15 mouse cellular contexts compared by ENCODE assay signal in the genomic region with DNA sequence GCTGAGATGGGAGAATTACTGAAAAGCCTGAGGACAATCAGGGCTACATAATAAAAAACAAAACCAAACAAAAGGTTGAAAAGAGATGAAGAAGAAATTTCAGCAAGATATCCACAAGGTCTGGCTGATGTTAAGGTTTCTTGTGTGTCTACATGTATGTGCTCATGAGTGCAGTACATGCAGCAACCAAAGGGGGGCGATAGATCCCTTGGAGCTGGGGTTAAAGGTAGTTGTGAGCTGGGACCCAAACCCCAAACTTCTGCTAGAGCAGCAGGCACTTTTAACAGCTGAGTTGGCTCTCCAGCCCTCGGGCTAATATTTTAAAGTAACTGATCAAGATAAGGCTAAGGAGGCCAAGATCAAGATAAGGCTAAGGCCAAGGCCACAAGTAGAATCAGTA. TPM values are rescaled to one million over a fixed set of nuclear protein-coding genes. Genes with fewer than 3 reads are reported as not detected.
A peak's percentile ranks its signal among the peaks of the same experiment; 100 is the strongest.
DNase-seq lines count a peak whose midpoint lies in the region; ATAC-seq and TF ChIP-seq lines count a peak whose summit lies in the region.
"Had no signal": no experiment of that assay in that cellular context is flagged by ENCODE, and none has a peak within 500 bp of the region (broad histone marks: within the 10 kb centered on the region; RNA-seq: fewer than 3 reads in every experiment).

No protein-coding gene starts in this region.

- H3K4me3 ChIP-seq in heart, adult 2 months = no peak overlapping the region
- no peak overlapping the region for H3K4me3 ChIP-seq in heart, embryonic 11.5 days (ENCODE audit: low read depth, low read length)
- no peak overlapping the region for H3K4me3 ChIP-seq in lung, adult 2 months (replicated peaks; ENCODE audit: extremely low read depth, low read depth, low read length)
- no peak overlapping the region for H3K4me3 ChIP-seq in CH12.LX (replicated peaks in 1 of 3; ENCODE audit: low read depth in 2 of 3, low read length in 2 of 3, poor library complexity in 1 of 3)
- no peak overlapping the region for H3K4me3 ChIP-seq in intestine, embryonic 15.5 days (replicated peaks)
- H3K4me3 ChIP-seq: embryonic facial prominence, embryonic 13.5 days; hindbrain, embryonic 12.5 days; midbrain, embryonic 12.5 days; neural tube, embryonic 15.5 days had no signal

- TF ChIP-seq EP300 in heart, adult 2 months (IDR thresholded peaks at IDR 0.05; ENCODE audit: insufficient read depth, low read depth, low read length) = no peak
- TF ChIP-seq EP300 in CH12.LX (IDR thresholded peaks at IDR 0.05; ENCODE audit: low read length) = no peak

- no peaks in the 10 kb centered on the region for H3K79me2 ChIP-seq in heart, adult 2 months (replicated peaks; ENCODE audit: control insufficient read depth, insufficient read depth, low read length)
- H3K79me2 ChIP-seq in CH12.LX (replicated peaks; ENCODE audit: control insufficient read depth, extremely low read depth, insufficient read depth, poor library complexity, severe bottlenecking) = no peaks in the 10 kb centered on the region

- TF ChIP-seq POLR2A in heart, adult 2 months (IDR thresholded peaks at IDR 0.05; ENCODE audit: insufficient read depth, low read depth, low read length) = no peak
- TF ChIP-seq POLR2A in lung, adult 2 months (IDR thresholded peaks at IDR 0.05; ENCODE audit: borderline replicate concordance, extremely low read depth, low read depth, low read length) = no peak
- TF ChIP-seq POLR2A in CH12.LX (IDR thresholded peaks at IDR 0.05; ENCODE audit: low read depth, low read length) = no peak

- no peak overlapping the region for H3K4me2 ChIP-seq in heart, embryonic 11.5 days
- no peak overlapping the region for H3K4me2 ChIP-seq in CH12.LX (ENCODE audit: insufficient read depth, low read depth, poor library complexity, severe bottlenecking)
- no peak overlapping the region for H3K4me2 ChIP-seq in intestine, embryonic 15.5 days (replicated peaks)
- H3K4me2 ChIP-seq: hindbrain, embryonic 12.5 days; midbrain, embryonic 12.5 days had no signal

- H3K27me3 ChIP-seq in heart, adult 2 months (ENCODE audit: control insufficient read depth, insufficient read depth, low read length) = no peaks in the 10 kb centered on the region
- no peaks in the 10 kb centered on the region for H3K27me3 ChIP-seq in heart, embryonic 11.5 days (ENCODE audit: control insufficient read depth, insufficient read depth, low read length)
- H3K27me3 ChIP-seq in CH12.LX (replicated peaks) = no peaks in the 10 kb centered on the region
- H3K27me3 ChIP-seq in intestine, embryonic 15.5 days (replicated peaks) = no peaks in the 10 kb centered on the region
- H3K27me3 ChIP-seq: embryonic facial prominence, embryonic 13.5 days; hindbrain, embryonic 12.5 days; midbrain, embryonic 12.5 days; neural tube, embryonic 15.5 days had no signal

- H3K27ac ChIP-seq in heart, adult 2 months = no peak overlapping the region
- H3K27ac ChIP-seq in heart, embryonic 11.5 days (ENCODE audit: low read depth, low read length) = no peak overlapping the region
- H3K27ac ChIP-seq in CH12.LX (ENCODE audit: insufficient read depth, low read depth) = no peak overlapping the region
- no peak overlapping the region for H3K27ac ChIP-seq in intestine, embryonic 15.5 days
- H3K27ac ChIP-seq: hindbrain, embryonic 12.5 days; midbrain, embryonic 12.5 days; neural tube, embryonic 15.5 days had no signal

- WGBS in heart, adult 2 months = 60% methylated on average over 2 of the region's 2 CpGs
- 40% methylated on average over 2 of the region's 2 CpGs for WGBS in heart, embryonic 11.5 days (ENCODE audit: insufficient replicate concordance)
- WGBS in lung, adult 2 months = 47% methylated on average over 2 of the region's 2 CpGs
- 62% methylated on average over 2 of the region's 2 CpGs for WGBS in intestine, embryonic 15.5 days

- TF ChIP-seq CTCF in heart, adult 2 months (IDR thresholded peaks at IDR 0.05) = peak; percentile 54
- TF ChIP-seq CTCF in lung, adult 2 months (IDR thresholded peaks at IDR 0.05; ENCODE audit: insufficient read depth, low read length) = no peak
- TF ChIP-seq CTCF in CH12.LX (conservative IDR thresholded peaks at IDR 0.05 in 1 of 2, IDR thresholded peaks at IDR 0.05 in 1 of 2; ENCODE audit: low read depth in 2 of 2, low read length in 2 of 2) = peak in 1 of 2 experiments; percentile 40; a peak in 2 of 4 replicates

- ATAC-seq in heart, embryonic 11.5 days (replicated peaks; ENCODE audit: insufficient number of reproducible peaks, low FRiP score, low TSS enrichment) = no peak
- ATAC-seq in intestine, embryonic 15.5 days = no peak

- peak; percentile 10 for TF ChIP-seq RAD21 in CH12.LX (IDR thresholded peaks at IDR 0.05; ENCODE audit: low read depth, low read length)

- no peak overlapping the region for H3K9ac ChIP-seq in heart, adult 2 months (ENCODE audit: low read depth, low read length)
- no peak overlapping the region for H3K9ac ChIP-seq in heart, embryonic 11.5 days (ENCODE audit: low read depth, low read length)
- no peak overlapping the region for H3K9ac ChIP-seq in CH12.LX (ENCODE audit: insufficient read depth, low read depth)
- H3K9ac ChIP-seq in intestine, embryonic 15.5 days = no peak overlapping the region
- H3K9ac ChIP-seq: hindbrain, embryonic 12.5 days; midbrain, embryonic 12.5 days; neural tube, embryonic 15.5 days had no signal

- no peak for DNase-seq in heart, adult 2 months
- peak; percentile 39 for DNase-seq in lung, postnatal 10 days
- DNase-seq in lung, adult 2 months = no peak
- DNase-seq in CH12.LX (ENCODE audit: extremely low read depth) = no peak
- DNase-seq in induced T-regulatory cell, adult 2 months (ENCODE audit: low read depth) = peak; percentile 52
- DNase-seq in natural killer cell, adult 2 months (ENCODE audit: low spot score in 2 of 2) = no peak
- DNase-seq: cerebellum, adult 18-20 months; lung, adult 18-20 months had no signal

- H3K4me1 ChIP-seq in heart, adult 2 months (ENCODE audit: control insufficient read depth, insufficient read depth, low read length) = no peaks in the 10 kb centered on the region
- no peaks in the 10 kb centered on the region for H3K4me1 ChIP-seq in heart, embryonic 11.5 days (ENCODE audit: control insufficient read depth, insufficient read depth, low read length)
- H3K4me1 ChIP-seq in lung, adult 2 months (ENCODE audit: control insufficient read depth, insufficient read depth, low read length) = peaks cover 12% of the 10 kb centered on the region
- H3K4me1 ChIP-seq in CH12.LX (ENCODE audit: control insufficient read depth in 1 of 2, insufficient read depth in 2 of 2) = no peaks in the 10 kb centered on the region
- no peaks in the 10 kb centered on the region for H3K4me1 ChIP-seq in intestine, embryonic 15.5 days (replicated peaks)
- H3K4me1 ChIP-seq: hindbrain, embryonic 12.5 days; midbrain, embryonic 12.5 days; neural tube, embryonic 15.5 days had no signal

- dilution Hi-C loops in CH12.LX (cut with MboI; ENCODE audit: extremely low pct_ligation_motif_present, extremely low pct_unique_long_range_greater_than_20kb, low sequenced_read_pairs) = no loop called here

- intact Hi-C loops in heart, adult 2 months (cut with DNase I) = no loop called here

- in situ Hi-C loops in CH12.LX (cut with MboI; ENCODE audit: low pct_ligation_motif_present, low pct_unique_long_range_greater_than_20kb, low sequenced_read_pairs) = loop anchor here (5.0 kb wide), 1 partner anchor 92 kb away; a partner anchor contains a TSS

- H3K36me3 ChIP-seq in heart, adult 2 months (ENCODE audit: control insufficient read depth, insufficient read depth, low read length) = no peaks in the 10 kb centered on the region
- no peaks in the 10 kb centered on the region for H3K36me3 ChIP-seq in heart, embryonic 11.5 days (ENCODE audit: control insufficient read depth, insufficient read depth, low read length)
- peaks cover 5 to 6% of the 10 kb centered on the region in 2 experiments for H3K36me3 ChIP-seq in CH12.LX (replicated peaks in 1 of 2; ENCODE audit: control insufficient read depth in 1 of 2, insufficient read depth in 1 of 2, low read length in 1 of 2)
- H3K36me3 ChIP-seq in intestine, embryonic 15.5 days = no peaks in the 10 kb centered on the region
- H3K36me3 ChIP-seq: midbrain, embryonic 12.5 days; neural tube, embryonic 15.5 days had no signal

- H3K9me3 ChIP-seq in heart, embryonic 11.5 days (replicated peaks; ENCODE audit: control insufficient read depth, low read length) = no peaks in the 10 kb centered on the region
- no peaks in the 10 kb centered on the region for H3K9me3 ChIP-seq in CH12.LX (replicated peaks; ENCODE audit: low read length)
- H3K9me3 ChIP-seq in intestine, embryonic 15.5 days = no peaks in the 10 kb centered on the region
- H3K9me3 ChIP-seq: embryonic facial prominence, embryonic 13.5 days; hindbrain, embryonic 12.5 days; midbrain, embryonic 12.5 days; neural tube, embryonic 15.5 days had no signal

TF ChIP-seq in CH12.LX, 34 proteins besides CTCF, POLR2A, EP300 and RAD21:
- no peak for TF ChIP-seq HCFC1 (IDR thresholded peaks at IDR 0.05; ENCODE audit: low read depth, low read length)
- no peak for TF ChIP-seq USF1 (IDR thresholded peaks at IDR 0.05; ENCODE audit: low read depth, low read length)

RNA-seq across cellular contexts. Expression of a gene that starts 14.6 kb away (rescaled TPM):
- 1 to 10 TPM; 2.5 to 2.6 TPM for total RNA-seq in heart, adult 2 months (2021)
- 1.8 and 2.2 TPM in 2 replicates for polyA plus RNA-seq in heart, adult 2 months (2012; rRNA removed)
- 0.77 and 0.83 TPM in 2 replicates for polyA plus RNA-seq in heart, embryonic 11.5 days (2014; fragmentation: Nextera tagmentation; extraction: Ambion mirVana)
- 0.41 and 0.48 TPM in 2 replicates for polyA plus RNA-seq in lung, adult 2 months (2012; rRNA removed)
- total RNA-seq in CH12.LX (2012; rRNA removed) (0.08 TPM in 1 of 2 replicates, not detected in the other), CH12.LX (2014; rRNA removed) (0.19 and 0.32 TPM in 2 replicates)
- 0.17 and 0.26 TPM in 2 replicates for polyA plus RNA-seq in CH12.LX (2012; ENCODE audit: insufficient read length, low read depth)
- polyA plus RNA-seq in intestine, embryonic 15.5 days (2015; fragmentation: Nextera tagmentation; extraction: Ambion mirVana) = 0.24 and 0.27 TPM in 2 replicates

RNA-seq across cellular contexts. Expression of a gene that starts 40.3 kb away (rescaled TPM):
- not detected for total RNA-seq in heart, adult 2 months (2021)
- 0.14 TPM in 1 of 2 replicates, not detected in the other for polyA plus RNA-seq in heart, adult 2 months (2012; rRNA removed)
- polyA plus RNA-seq in heart, embryonic 11.5 days (2014; fragmentation: Nextera tagmentation; extraction: Ambion mirVana) = 14.0 TPM in 2 replicates
- 4.0 and 4.9 TPM in 2 replicates for polyA plus RNA-seq in lung, adult 2 months (2012; rRNA removed)
- total RNA-seq in CH12.LX (2012; rRNA removed) = not detected in 2 replicates
- not detected in 2 replicates for total RNA-seq in CH12.LX (2014; rRNA removed)
- polyA plus RNA-seq in CH12.LX (2012; ENCODE audit: insufficient read length, low read depth) = not detected in 2 replicates
- 15.6 and 16.4 TPM in 2 replicates for polyA plus RNA-seq in intestine, embryonic 15.5 days (2015; fragmentation: Nextera tagmentation; extraction: Ambion mirVana)
- total RNA-seq: heart, adult 8-10 months had no signal

RNA-seq across cellular contexts. Expression of a gene that starts 51.9 kb away (rescaled TPM):
- 10 to 100 TPM; 44.0 to 54.7 TPM for total RNA-seq in heart, adult 2 months (2021)
- polyA plus RNA-seq in heart, adult 2 months (2012; rRNA removed) = 42.9 and 49.4 TPM in 2 replicates
- polyA plus RNA-seq in heart, embryonic 11.5 days (2014; fragmentation: Nextera tagmentation; extraction: Ambion mirVana) = 14.3 and 17.2 TPM in 2 replicates
- polyA plus RNA-seq in lung, adult 2 months (2012; rRNA removed) = 126 and 134 TPM in 2 replicates
- total RNA-seq in CH12.LX (2012; rRNA removed) = 4.5 and 4.6 TPM in 2 replicates
- 0.77 and 0.81 TPM in 2 replicates for total RNA-seq in CH12.LX (2014; rRNA removed)
- 2.3 and 2.6 TPM in 2 replicates for polyA plus RNA-seq in CH12.LX (2012; ENCODE audit: insufficient read length, low read depth)
- 30.8 and 31.8 TPM in 2 replicates for polyA plus RNA-seq in intestine, embryonic 15.5 days (2015; fragmentation: Nextera tagmentation; extraction: Ambion mirVana)

Comparison
In these comparisons a context has a peak if more than half of its experiments do, and no peak if none do; other contexts are left out.
1. DNase-seq: peak in lung, postnatal 10 days (single experiment) and induced T-regulatory cell, adult 2 months (single experiment); none in heart, adult 2 months (0 of 2), lung, adult 2 months (single experiment), CH12.LX (single experiment) and natural killer cell, adult 2 months (0 of 2).